Mouse (Mus musculus): ENCODE results near the gene Myh14. TPM values are rescaled to one million over a fixed set of nuclear protein-coding genes. Genes with fewer than 3 reads are reported as not detected.

Myh14 gene
- polyA plus RNA-seq, 1 experiment from 2014 or later = 114 TPM

DNA sequence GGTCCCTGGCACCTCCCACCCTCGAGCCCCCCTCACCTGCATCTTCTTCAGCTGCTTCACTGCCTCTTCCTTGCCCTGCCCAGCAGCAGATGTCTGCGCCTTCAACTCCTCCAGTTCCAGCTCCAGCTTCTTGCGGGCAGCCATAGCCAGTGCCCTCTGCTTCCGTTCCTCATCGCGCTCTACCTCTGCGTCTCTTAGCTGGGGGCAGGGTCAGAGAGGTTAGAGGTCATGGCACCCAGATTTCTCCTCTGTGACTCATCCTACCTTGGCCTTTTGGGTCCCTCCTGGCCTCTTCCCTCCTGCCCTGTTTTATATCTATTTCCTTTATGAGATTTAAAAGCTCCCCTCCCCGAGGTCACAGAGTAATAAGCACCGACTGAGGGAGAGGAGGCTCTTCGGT is 55.3 kb downstream of the Myh14 start:
- Histone ChIP-seq H3K4me2 (replicated peaks; ENCODE audit: low read depth) (no peak overlapping the region), H3K36me3 (ENCODE audit: control insufficient read depth, insufficient read depth) (peaks cover 58% of the 10 kb centered on the region), H3K4me3 (ENCODE audit: low read depth, low read length) (no peak overlapping the region), H3K9me3 (ENCODE audit: control insufficient read depth) (no peaks in the 10 kb centered on the region), H3K9ac (ENCODE audit: low read depth, low read length) (no peak overlapping the region), H3K27ac (ENCODE audit: low read depth, low read length) (no peak overlapping the region), H3K4me1 (replicated peaks; ENCODE audit: control insufficient read depth, insufficient read depth, low read length) (no peaks in the 10 kb centered on the region), H3K27me3 (replicated peaks; ENCODE audit: control insufficient read depth, insufficient read depth, low read length) (no peaks in the 10 kb centered on the region)
- 24% methylated on average over 10 of the region's 10 CpGs for WGBS
- no peak for ATAC-seq
- no peak for TF ChIP-seq CTCF (IDR thresholded peaks at IDR 0.05; ENCODE audit: low read depth)

DNA sequence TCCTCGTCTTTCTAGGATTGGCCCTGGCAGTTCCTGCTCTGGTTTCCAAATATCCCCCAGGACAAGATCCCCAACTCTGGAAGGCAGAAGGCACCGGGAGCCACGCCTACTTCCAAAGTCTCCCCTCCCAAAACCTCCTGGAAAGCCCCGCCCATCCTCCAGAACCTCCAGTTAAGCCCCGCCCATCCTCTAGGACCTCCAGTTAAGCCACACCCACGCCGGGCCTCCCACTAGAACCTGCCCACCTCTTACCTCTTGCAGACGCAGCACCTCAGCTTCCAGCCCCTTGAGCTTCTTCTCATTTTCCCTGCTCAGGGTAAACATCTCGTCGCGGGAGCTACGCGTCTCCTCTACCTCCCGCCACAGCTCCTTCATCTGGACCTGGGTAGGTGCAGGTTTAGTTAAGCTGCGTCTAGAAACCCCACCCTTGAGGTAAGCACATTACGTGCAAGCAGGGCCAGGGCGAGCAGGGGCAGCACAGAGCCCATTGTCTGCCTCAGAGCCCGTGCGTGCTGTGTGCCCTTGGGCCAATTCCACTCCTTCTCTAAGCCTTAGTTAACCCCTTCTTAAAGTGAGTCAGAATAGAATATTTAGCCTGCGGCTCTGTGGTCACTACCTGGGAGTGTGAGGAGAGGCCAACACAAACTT is 56.5 kb downstream of the Myh14 start:
- no peak overlapping the region for H3K4me3 ChIP-seq (ENCODE audit: low read depth, low read length)
- no peak for TF ChIP-seq CTCF (IDR thresholded peaks at IDR 0.05; ENCODE audit: low read depth)
- H3K27me3 ChIP-seq (replicated peaks; ENCODE audit: control insufficient read depth, insufficient read depth, low read length) = no peaks in the 10 kb centered on the region
- 29% methylated on average over 20 of the region's 20 CpGs for WGBS
- H3K4me1 ChIP-seq (replicated peaks; ENCODE audit: control insufficient read depth, insufficient read depth, low read length) = no peaks in the 10 kb centered on the region
- H3K9me3 ChIP-seq (ENCODE audit: control insufficient read depth) = no peaks in the 10 kb centered on the region
- no peak overlapping the region for H3K4me2 ChIP-seq (replicated peaks; ENCODE audit: low read depth)
- H3K9ac ChIP-seq (ENCODE audit: low read depth, low read length) = no peak overlapping the region
- H3K36me3 ChIP-seq (ENCODE audit: control insufficient read depth, insufficient read depth) = peaks cover 53% of the 10 kb centered on the region
- no peak for ATAC-seq
- H3K27ac ChIP-seq (ENCODE audit: low read depth, low read length) = no peak overlapping the region

DNA sequence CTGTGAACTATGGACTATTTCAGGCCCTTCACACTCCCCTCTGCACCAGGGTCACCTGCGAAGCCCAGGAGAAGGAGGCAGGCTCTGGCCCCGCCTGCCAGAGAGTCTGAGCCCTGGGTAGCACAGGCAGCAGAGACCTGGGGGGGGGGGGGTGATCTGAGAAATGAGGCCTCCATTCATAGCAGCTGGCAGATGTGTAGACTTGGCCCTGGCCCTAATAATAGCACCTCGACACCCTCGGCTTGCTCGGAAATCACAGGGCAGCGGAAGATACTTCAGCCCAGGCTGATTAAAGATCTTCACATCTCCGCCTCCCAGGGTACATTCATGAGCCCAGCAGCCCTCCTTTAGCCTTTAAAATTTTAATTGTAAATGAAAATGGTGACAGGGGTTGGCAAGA is 58.5 kb downstream of the Myh14 start:
- no peak overlapping the region for H3K9ac ChIP-seq (ENCODE audit: low read depth, low read length)
- no peak overlapping the region for H3K4me3 ChIP-seq (ENCODE audit: low read depth, low read length)
- WGBS = 81% methylated on average over 7 of the region's 7 CpGs
- peaks cover 61% of the 10 kb centered on the region for H3K36me3 ChIP-seq (ENCODE audit: control insufficient read depth, insufficient read depth)
- no peak for ATAC-seq
- H3K4me2 ChIP-seq (replicated peaks; ENCODE audit: low read depth) = no peak overlapping the region
- H3K9me3 ChIP-seq (ENCODE audit: control insufficient read depth) = no peaks in the 10 kb centered on the region
- H3K27me3 ChIP-seq (replicated peaks; ENCODE audit: control insufficient read depth, insufficient read depth, low read length) = no peaks in the 10 kb centered on the region
- no peak overlapping the region for H3K27ac ChIP-seq (ENCODE audit: low read depth, low read length)
- no peak for TF ChIP-seq CTCF (IDR thresholded peaks at IDR 0.05; ENCODE audit: low read depth)
- no peaks in the 10 kb centered on the region for H3K4me1 ChIP-seq (replicated peaks; ENCODE audit: control insufficient read depth, insufficient read depth, low read length)

DNA sequence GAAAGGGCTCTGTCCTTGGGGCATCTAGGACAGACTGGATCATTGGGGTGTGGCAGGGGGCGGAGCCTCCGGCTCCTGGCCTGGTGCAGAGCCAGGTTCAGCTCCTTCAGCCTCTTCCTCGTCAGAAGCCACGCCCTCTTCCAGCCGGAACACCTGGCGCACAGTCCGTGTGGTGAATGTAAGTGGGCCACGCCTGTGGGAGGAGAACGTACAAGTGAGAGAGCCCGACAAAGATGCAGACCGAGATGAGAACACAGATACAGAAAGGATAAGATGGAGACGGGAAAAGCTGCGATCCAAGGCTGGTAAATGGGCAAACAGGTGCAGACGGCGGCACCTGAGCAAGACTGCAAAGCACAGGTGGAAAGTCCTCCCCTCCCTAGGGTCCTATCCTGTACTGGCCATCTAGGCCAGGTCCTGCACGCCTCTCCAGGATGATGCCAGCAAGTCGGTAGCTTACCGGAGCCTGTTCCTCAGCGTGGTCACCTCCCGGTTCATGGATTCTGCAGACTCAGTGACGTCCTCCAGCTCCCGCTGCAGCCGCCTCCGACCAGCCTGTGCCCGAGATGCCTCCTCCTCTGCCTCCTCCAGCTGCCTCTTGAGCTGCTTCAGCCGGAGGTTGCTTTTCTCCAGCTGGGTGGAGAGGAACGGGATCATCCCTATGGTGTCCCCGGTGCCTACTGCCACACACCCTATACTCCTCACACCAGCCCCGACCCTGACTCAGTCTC is 64.3 kb downstream of the Myh14 start:
- 15% methylated on average over 29 of the region's 29 CpGs for WGBS
- H3K4me3 ChIP-seq (ENCODE audit: low read depth, low read length) = no peak overlapping the region
- H3K4me2 ChIP-seq (replicated peaks; ENCODE audit: low read depth) = no peak overlapping the region
- H3K27ac ChIP-seq (ENCODE audit: low read depth, low read length) = no peak overlapping the region
- no peaks in the 10 kb centered on the region for H3K9me3 ChIP-seq (ENCODE audit: control insufficient read depth)
- H3K9ac ChIP-seq (ENCODE audit: low read depth, low read length) = no peak overlapping the region
- no peak for TF ChIP-seq CTCF (IDR thresholded peaks at IDR 0.05; ENCODE audit: low read depth)
- peak; percentile 83 for ATAC-seq
- peaks cover 42% of the 10 kb centered on the region for H3K36me3 ChIP-seq (ENCODE audit: control insufficient read depth, insufficient read depth)
- peaks cover 29% of the 10 kb centered on the region for H3K27me3 ChIP-seq (replicated peaks; ENCODE audit: control insufficient read depth, insufficient read depth, low read length)
- no peaks in the 10 kb centered on the region for H3K4me1 ChIP-seq (replicated peaks; ENCODE audit: control insufficient read depth, insufficient read depth, low read length)

DNA sequence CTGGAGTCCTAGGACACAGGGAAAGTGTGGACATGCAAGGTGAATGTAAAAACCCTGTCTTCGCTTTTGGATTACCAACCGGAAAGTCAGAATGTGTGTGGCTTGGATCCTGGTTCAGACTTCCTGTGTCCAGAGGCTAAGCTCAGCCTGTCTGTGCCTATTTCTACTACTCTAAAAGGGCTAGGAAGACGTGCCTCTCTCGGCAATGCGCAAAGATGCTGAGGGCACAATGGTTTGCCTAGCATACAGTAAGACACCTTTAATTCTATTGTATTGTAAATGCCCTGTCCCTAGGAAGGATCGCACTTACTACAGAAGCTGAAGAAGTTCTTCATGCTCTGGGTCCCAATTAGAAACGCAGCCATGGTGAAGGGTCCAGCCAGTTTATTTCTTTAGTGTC is 65.2 kb downstream of the Myh14 start:
- Histone ChIP-seq H3K4me1 (replicated peaks; ENCODE audit: control insufficient read depth, insufficient read depth, low read length) (no peaks in the 10 kb centered on the region), H3K4me2 (replicated peaks; ENCODE audit: low read depth) (no peak overlapping the region), H3K36me3 (ENCODE audit: control insufficient read depth, insufficient read depth) (peaks cover 38% of the 10 kb centered on the region), H3K4me3 (ENCODE audit: low read depth, low read length) (no peak overlapping the region), H3K27me3 (replicated peaks; ENCODE audit: control insufficient read depth, insufficient read depth, low read length) (peaks cover 31% of the 10 kb centered on the region), H3K27ac (ENCODE audit: low read depth, low read length) (no peak overlapping the region), H3K9me3 (ENCODE audit: control insufficient read depth) (no peaks in the 10 kb centered on the region), H3K9ac (ENCODE audit: low read depth, low read length) (no peak overlapping the region)
- 49% methylated on average over 7 of the region's 7 CpGs for WGBS
- ATAC-seq = no peak
- no peak for TF ChIP-seq CTCF (IDR thresholded peaks at IDR 0.05; ENCODE audit: low read depth)

DNA sequence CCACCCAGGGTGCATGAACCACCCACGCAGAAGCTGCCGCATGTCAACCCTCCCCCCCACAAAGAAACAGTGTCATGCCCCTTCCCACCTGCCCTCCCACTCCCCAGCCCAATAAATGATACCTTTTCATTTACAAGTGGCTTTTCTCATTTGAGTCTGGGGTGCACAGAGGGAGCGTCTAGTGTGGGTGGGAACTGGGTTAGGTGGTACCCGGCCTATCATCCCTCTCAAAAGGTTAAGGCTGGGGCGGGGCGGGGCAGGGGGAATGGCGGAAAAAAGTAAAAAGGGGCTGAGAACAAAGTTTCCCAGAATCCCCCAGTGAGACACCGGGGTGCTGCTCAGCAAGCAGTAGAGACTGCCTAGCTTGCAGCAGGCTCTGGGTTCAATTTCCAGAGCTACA is 66.0 kb downstream of the Myh14 start:
- Histone ChIP-seq H3K36me3 (ENCODE audit: control insufficient read depth, insufficient read depth) (peaks cover 31% of the 10 kb centered on the region), H3K4me1 (replicated peaks; ENCODE audit: control insufficient read depth, insufficient read depth, low read length) (no peaks in the 10 kb centered on the region), H3K27ac (ENCODE audit: low read depth, low read length) (no peak overlapping the region), H3K27me3 (replicated peaks; ENCODE audit: control insufficient read depth, insufficient read depth, low read length) (peaks cover 31% of the 10 kb centered on the region), H3K4me3 (ENCODE audit: low read depth, low read length) (no peak overlapping the region), H3K9ac (ENCODE audit: low read depth, low read length) (no peak overlapping the region; the same call in 1 of the 2 replicates), H3K4me2 (replicated peaks; ENCODE audit: low read depth) (peak overlapping the region; percentile 47), H3K9me3 (ENCODE audit: control insufficient read depth) (no peaks in the 10 kb centered on the region)
- ATAC-seq = no peak
- WGBS = 11% methylated on average over 8 of the region's 8 CpGs
- TF ChIP-seq CTCF (IDR thresholded peaks at IDR 0.05; ENCODE audit: low read depth) = no peak

All from intestine, postnatal 0 days (tissue).